Mouse (Mus musculus) E14TG2a.4 (cell line): ENCODE data around the gene Inca1.

Experiments
- CTCF ChIP-seq: conservative IDR thresholded peaks from 2 replicates; pipeline ENCODE4 v1.5.1; 2014; ENCODE audit warnings: low read length
- POU5F1 ChIP-seq: IDR thresholded peaks from 2 replicates; pipeline ENCODE4 v1.6.1; 2014; ENCODE audit warnings: low read length, borderline replicate concordance

- no peak for TF ChIP-seq CTCF
- no peak for TF ChIP-seq POU5F1
Observed at GRCm38 (mm10) chr11:70646259-70646555, 53.7 kb downstream of the Inca1 start.
